Mouse (Mus musculus) liver, postnatal 0 days (tissue): ENCODE results near the gene Mocs1. TPM values are rescaled to one million over a fixed set of nuclear protein-coding genes. Genes with fewer than 3 reads are reported as not detected.

ENCODE experiments used
- ATAC-seq: fragments of 200-750 bp; cut with Nextera tagmentation; 2 replicates; pipeline ENCODE4 v1.8.0; 2017; ENCODE audit warnings: mild to moderate bottlenecking, moderate library complexity
- DNase-seq: peaks from one replicate; pipeline ENCODE4 v3.0.0-alpha.2; 2016
- H3K27ac ChIP-seq: fragments of 300-500 bp; sonication (generic); 2 replicates; pipeline ENCODE4 v1.5.1; 2014; ENCODE audit warnings: antibody characterized with exemption, moderate library complexity, mild to moderate bottlenecking, low read depth
- H3K27me3 ChIP-seq: fragments of 300-500 bp; sonication (generic); 2 replicates; pipeline ENCODE4 v1.6.1; 2014; ENCODE audit warnings: low read length, control low read depth, mixed read lengths; ENCODE audit not compliant: insufficient read depth
- H3K36me3 ChIP-seq: fragments of 300-500 bp; sonication (generic); replicated peaks from 2 replicates; pipeline ENCODE4 v1.6.1; 2014; ENCODE audit warnings: mild to moderate bottlenecking, control low read depth, low read length, moderate library complexity, mixed read lengths; ENCODE audit not compliant: insufficient read depth
- H3K4me1 ChIP-seq: fragments of 300-500 bp; sonication (generic); 2 replicates; pipeline ENCODE4 v1.6.1; 2014; ENCODE audit warnings: antibody characterized with exemption, mild to moderate bottlenecking, control low read depth; ENCODE audit not compliant: insufficient read depth
- H3K4me2 ChIP-seq: fragments of 300-500 bp; sonication (generic); 2 replicates; pipeline ENCODE4 v1.6.1; 2014; ENCODE audit warnings: low read depth, mild to moderate bottlenecking, low read length, moderate library complexity, mixed read lengths
- H3K4me3 ChIP-seq: fragments of 300-500 bp; sonication (generic); 2 replicates; pipeline ENCODE4 v1.5.1; 2014; ENCODE audit warnings: low read depth, low read length
- H3K9ac ChIP-seq: fragments of 300-500 bp; sonication (generic); replicated peaks from 2 replicates; pipeline ENCODE4 v1.6.1; 2014; ENCODE audit warnings: mild to moderate bottlenecking, moderate library complexity
- H3K9me3 ChIP-seq: fragments of 300-500 bp; sonication (generic); 2 replicates; pipeline ENCODE4 v1.6.1; 2016; ENCODE audit warnings: mild to moderate bottlenecking, control low read depth, low read length, mixed read lengths
- CTCF ChIP-seq: sonication (generic); IDR thresholded peaks from 2 replicates; pipeline ENCODE4 v1.5.1; 2016; ENCODE audit warnings: antibody characterized with exemption, low read depth
- EP300 ChIP-seq: IDR thresholded peaks from 2 replicates; pipeline ENCODE4 v1.6.1; 2016; ENCODE audit warnings: antibody characterized with exemption, low read depth, mild to moderate bottlenecking
- WGBS: fragments of 180-500 bp; shearing (Covaris S2); extraction: QIAGEN DNeasy Blood & Tissue Kit; methylation state at CpG from one replicate; pipeline ENCODE4 v1.1.7; 2014; ENCODE audit not compliant: insufficient replicate concordance; 5-methylcytosine and 5-hydroxymethylcytosine counted together
- polyA plus RNA-seq: library from polyadenylated mRNA; unstranded; fragments of >200 nt; fragmentation: Nextera tagmentation; extraction: Ambion mirVana; gene quantifications from 2 replicates; pipeline ENCODE4 v1.2.1, GENCODE M21; 2015

Mocs1 gene
- polyA plus RNA-seq, 1 experiment from 2014 or later = 8.8 TPM

DNA sequence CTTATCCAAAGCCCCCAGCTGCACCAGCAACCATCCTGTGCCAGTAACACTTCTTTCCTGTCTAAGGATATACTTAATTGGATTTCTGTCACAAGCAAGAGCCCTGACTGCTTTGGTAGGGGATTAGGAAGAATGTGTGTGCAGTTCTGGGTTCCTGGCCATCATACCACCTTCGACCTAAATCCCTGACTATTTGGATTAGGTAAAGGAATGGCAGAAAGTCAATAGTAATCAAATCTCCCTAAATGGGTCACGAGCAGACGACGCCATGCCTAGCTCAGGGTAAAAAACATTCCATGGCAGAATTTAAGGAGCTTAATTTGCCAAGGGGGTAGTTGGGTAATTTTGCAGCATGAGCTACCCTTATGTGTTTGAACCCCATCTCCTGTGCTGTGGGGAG is 28.6 kb upstream of the Mocs1 start:
- H3K4me1 ChIP-seq = no peaks in the 10 kb centered on the region
- no peak overlapping the region for H3K4me3 ChIP-seq
- no peak overlapping the region for H3K4me2 ChIP-seq
- H3K27ac ChIP-seq = no peak overlapping the region
- ATAC-seq (peak; percentile 56), DNase-seq (no peak)
- no peaks in the 10 kb centered on the region for H3K36me3 ChIP-seq
- TF ChIP-seq EP300 = no peak
- TF ChIP-seq CTCF = no peak
- no peaks in the 10 kb centered on the region for H3K9me3 ChIP-seq
- 55% methylated on average over 4 of the region's 4 CpGs for WGBS
- H3K27me3 ChIP-seq = no peaks in the 10 kb centered on the region
- H3K9ac ChIP-seq = no peak overlapping the region

DNA sequence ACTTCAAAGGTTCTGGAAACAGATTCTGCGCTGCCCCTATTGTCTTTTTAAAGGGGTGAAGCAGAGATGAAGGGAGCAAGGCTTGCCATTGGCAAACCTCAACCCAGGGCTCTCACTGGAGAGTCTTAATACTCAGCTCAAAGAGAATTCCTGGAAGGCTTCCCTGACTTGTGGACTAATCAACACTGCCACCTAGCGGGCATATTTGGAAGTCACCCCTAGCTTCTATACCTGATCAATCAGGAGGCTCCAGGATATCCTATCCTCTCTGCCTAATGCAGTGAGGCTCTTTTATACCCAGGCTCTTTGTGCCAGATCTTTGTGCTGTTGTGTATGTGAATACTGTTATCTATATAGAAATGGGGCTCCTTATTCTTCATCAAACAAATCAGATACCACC is 28.0 kb upstream of the Mocs1 start:
- H3K27ac ChIP-seq = no peak overlapping the region
- peak; percentile 76 for ATAC-seq
- DNase-seq = peak; percentile 83
- WGBS = 8% methylated on average over 2 of the region's 2 CpGs
- no peak overlapping the region for H3K4me2 ChIP-seq
- no peaks in the 10 kb centered on the region for H3K9me3 ChIP-seq
- H3K36me3 ChIP-seq = no peaks in the 10 kb centered on the region
- no peak overlapping the region for H3K4me3 ChIP-seq
- TF ChIP-seq EP300 (no peak), CTCF (peak; percentile 83)
- no peak overlapping the region for H3K9ac ChIP-seq
- no peaks in the 10 kb centered on the region for H3K27me3 ChIP-seq
- H3K4me1 ChIP-seq = no peaks in the 10 kb centered on the region

DNA sequence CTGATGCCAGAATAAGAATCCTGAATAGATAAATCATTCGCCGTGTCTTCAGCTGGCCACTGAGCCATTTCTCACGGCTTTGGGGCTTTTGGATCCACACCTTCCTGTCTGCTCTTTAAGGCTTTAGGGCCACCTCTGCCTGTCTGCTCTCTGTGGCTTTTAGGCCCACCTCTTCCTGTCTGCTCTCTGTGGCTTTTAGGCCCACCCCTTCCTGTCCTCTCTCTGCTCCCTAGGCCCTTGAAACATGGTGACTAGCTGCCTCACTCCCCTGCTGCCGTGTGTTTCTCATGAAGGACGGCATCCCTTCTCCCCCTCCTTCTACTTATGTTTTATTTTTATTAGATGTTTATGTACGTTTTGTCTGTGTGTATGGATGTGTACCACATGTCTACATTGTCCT is 25.0 kb upstream of the Mocs1 start:
- ATAC-seq = no peak
- H3K27ac ChIP-seq = no peak overlapping the region
- H3K9me3 ChIP-seq = no peaks in the 10 kb centered on the region
- H3K4me3 ChIP-seq = no peak overlapping the region
- H3K4me1 ChIP-seq = no peaks in the 10 kb centered on the region
- no peak for DNase-seq
- H3K27me3 ChIP-seq = no peaks in the 10 kb centered on the region
- WGBS = 41% methylated on average over 6 of the region's 6 CpGs
- H3K4me2 ChIP-seq = no peak overlapping the region
- H3K36me3 ChIP-seq = no peaks in the 10 kb centered on the region
- TF ChIP-seq CTCF (no peak), EP300 (no peak)
- no peak overlapping the region for H3K9ac ChIP-seq

DNA sequence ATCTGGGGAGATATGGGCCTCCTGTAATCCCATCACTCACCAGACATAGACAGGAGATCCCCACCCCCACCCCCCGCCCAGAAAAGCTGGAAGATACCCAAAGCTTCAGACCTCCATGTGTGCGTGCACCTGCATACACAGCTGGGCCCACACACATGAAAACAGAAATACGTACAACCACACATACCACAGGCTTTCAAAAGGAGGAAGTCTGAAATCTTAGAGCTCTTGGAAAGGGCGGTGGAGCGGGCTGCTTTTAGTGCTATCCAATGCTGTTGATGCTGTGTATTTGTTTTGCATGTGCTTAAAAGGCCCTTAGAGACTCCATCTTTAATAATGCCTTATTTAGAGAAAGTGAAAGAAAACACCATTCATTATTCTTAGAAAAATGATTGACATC is 22.2 kb upstream of the Mocs1 start:
- H3K9me3 ChIP-seq = no peaks in the 10 kb centered on the region
- no peak for TF ChIP-seq CTCF
- TF ChIP-seq EP300 = no peak
- no peak overlapping the region for H3K4me3 ChIP-seq
- no peak overlapping the region for H3K27ac ChIP-seq
- DNase-seq (no peak), ATAC-seq (0 out of 2 replicates have a peak, but pooled peaks have one; percentile 19)
- no peaks in the 10 kb centered on the region for H3K27me3 ChIP-seq
- no peak overlapping the region for H3K9ac ChIP-seq
- no peaks in the 10 kb centered on the region for H3K36me3 ChIP-seq
- WGBS = 46% methylated on average over 5 of the region's 5 CpGs
- no peak overlapping the region for H3K4me2 ChIP-seq
- no peaks in the 10 kb centered on the region for H3K4me1 ChIP-seq

DNA sequence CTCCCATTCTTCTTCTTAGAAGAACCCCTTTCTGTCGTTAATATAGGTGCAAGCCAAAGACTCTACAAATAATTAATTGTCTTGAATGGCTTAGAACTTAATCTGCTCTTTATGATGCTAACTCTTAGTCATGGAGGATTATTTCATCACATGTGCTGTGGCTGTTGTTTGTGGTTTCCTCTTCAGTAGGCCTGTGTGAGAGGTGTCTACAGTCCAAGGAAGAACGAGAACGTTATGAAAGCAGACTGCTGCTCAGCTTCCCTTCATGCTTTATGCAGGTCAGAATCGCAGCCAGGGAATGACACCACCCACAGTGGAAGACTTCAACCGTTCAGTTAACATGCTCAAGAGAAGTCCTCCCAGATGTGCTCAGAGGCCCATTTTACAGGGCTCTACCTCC is 15.2 kb upstream of the Mocs1 start:
- H3K27ac ChIP-seq = no peak overlapping the region
- H3K4me3 ChIP-seq = no peak overlapping the region
- H3K4me2 ChIP-seq = no peak overlapping the region
- no peaks in the 10 kb centered on the region for H3K27me3 ChIP-seq
- DNase-seq (no peak), ATAC-seq (no peak)
- H3K9ac ChIP-seq = no peak overlapping the region
- 58% methylated on average over 5 of the region's 5 CpGs for WGBS
- TF ChIP-seq EP300 (no peak), CTCF (no peak)
- H3K9me3 ChIP-seq = no peaks in the 10 kb centered on the region
- H3K4me1 ChIP-seq = no peaks in the 10 kb centered on the region
- H3K36me3 ChIP-seq = no peaks in the 10 kb centered on the region

GRCm38 (mm10) chr17:49413554-49413953 is 14.6 kb upstream of the Mocs1 start:
- ATAC-seq (no peak), DNase-seq (no peak)
- H3K4me3 ChIP-seq = no peak overlapping the region
- H3K4me2 ChIP-seq = no peak overlapping the region
- H3K27me3 ChIP-seq = no peaks in the 10 kb centered on the region
- TF ChIP-seq CTCF (peak; percentile 60), EP300 (no peak)
- 57% methylated on average over 3 of the region's 3 CpGs for WGBS
- no peaks in the 10 kb centered on the region for H3K4me1 ChIP-seq
- H3K36me3 ChIP-seq = no peaks in the 10 kb centered on the region
- no peaks in the 10 kb centered on the region for H3K9me3 ChIP-seq
- no peak overlapping the region for H3K27ac ChIP-seq
- no peak overlapping the region for H3K9ac ChIP-seq

GRCm38 (mm10) chr17:49416228-49416627 is 11.9 kb upstream of the Mocs1 start:
- no peaks in the 10 kb centered on the region for H3K9me3 ChIP-seq
- no peak for DNase-seq
- TF ChIP-seq CTCF = no peak
- no peak for TF ChIP-seq EP300
- ATAC-seq = no peak
- WGBS = 79% methylated on average over 3 of the region's 3 CpGs
- H3K27me3 ChIP-seq = no peaks in the 10 kb centered on the region
- no peak overlapping the region for H3K4me2 ChIP-seq
- no peak overlapping the region for H3K27ac ChIP-seq
- H3K4me1 ChIP-seq = peaks cover 6% of the 10 kb centered on the region; the same call in 1 of the 2 replicates
- H3K9ac ChIP-seq = no peak overlapping the region
- H3K36me3 ChIP-seq = no peaks in the 10 kb centered on the region
- H3K4me3 ChIP-seq = no peak overlapping the region
